Mouse (Mus musculus) cortical plate, adult 2 months (tissue): Measurements from ENCODE around the gene Exosc8. TPM values are rescaled to one million over a fixed set of nuclear protein-coding genes. Genes with fewer than 3 reads are reported as not detected.
"Not testable (repeated sequence)": the region's sequence is repeated elsewhere in the genome, so short reads cannot be mapped to it uniquely, and the experiment has no call there.

Source experiments
- H3K27ac ChIP-seq: fragments of 200-500 bp; 2 replicates; pipeline ENCODE4 v1.5.1; 2012; ENCODE audit warnings: low read length, control low read depth, inconsistent platforms; ENCODE audit not compliant: insufficient read depth
- H3K4me1 ChIP-seq: fragments of 200-500 bp; 2 replicates; pipeline ENCODE4 v1.6.1; 2011; ENCODE audit warnings: low read length; ENCODE audit not compliant: control insufficient read depth, insufficient read depth
- H3K4me3 ChIP-seq: fragments of 200-500 bp; 2 replicates; pipeline ENCODE4 v1.5.1; 2011; ENCODE audit warnings: mild to moderate bottlenecking, low read length, control low read depth; ENCODE audit not compliant: insufficient read depth
- CTCF ChIP-seq: fragments of 200-500 bp; IDR thresholded peaks from 2 replicates; pipeline ENCODE4 v1.5.1; 2011; ENCODE audit warnings: mild to moderate bottlenecking, control low read depth, low read length; ENCODE audit not compliant: insufficient read depth; ENCODE audit errors: extremely low read depth
- POLR2A ChIP-seq: fragments of 200-500 bp; IDR thresholded peaks from 2 replicates; pipeline ENCODE4 v1.6.1; 2011; ENCODE audit warnings: mild to moderate bottlenecking, low read length, control low read depth; ENCODE audit not compliant: insufficient read depth; ENCODE audit errors: extremely low read depth
- polyA plus RNA-seq: library from polyadenylated mRNA; depleted of rRNA; stranded (reverse); fragments of >200 nt; gene quantifications from 2 replicates; pipeline ENCODE4 v1.2.3, GENCODE M21; 2012

Gene Exosc8
- polyA plus RNA-seq, 1 experiment = 41.7 TPM

DNA sequence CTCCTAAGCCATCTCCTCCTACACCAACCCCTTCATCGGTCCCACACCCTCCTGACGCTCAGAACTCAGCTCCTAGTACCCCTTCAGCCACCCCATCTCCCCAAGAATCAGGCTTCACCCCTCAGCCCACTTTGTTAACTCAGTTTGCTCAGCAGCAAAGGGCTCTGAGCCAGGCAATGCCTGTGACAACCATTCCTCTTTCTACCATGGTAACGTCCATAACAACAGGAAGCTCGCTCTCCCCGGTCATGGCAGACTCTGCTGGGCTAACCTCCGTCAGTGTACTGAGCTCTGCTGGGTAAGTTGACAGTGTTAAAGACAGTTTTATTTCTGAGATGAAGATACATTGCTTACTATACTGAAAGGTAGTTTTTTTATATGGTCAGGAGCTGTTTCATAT, 17.8 kb downstream of the Exosc8 start:
- Histone ChIP-seq H3K27ac (no peak overlapping the region), H3K4me1 (no peaks in the 10 kb centered on the region; the same call in 1 of the 2 replicates), H3K4me3 (no peak overlapping the region)
- no peak for TF ChIP-seq CTCF
- TF ChIP-seq POLR2A = no peak

DNA sequence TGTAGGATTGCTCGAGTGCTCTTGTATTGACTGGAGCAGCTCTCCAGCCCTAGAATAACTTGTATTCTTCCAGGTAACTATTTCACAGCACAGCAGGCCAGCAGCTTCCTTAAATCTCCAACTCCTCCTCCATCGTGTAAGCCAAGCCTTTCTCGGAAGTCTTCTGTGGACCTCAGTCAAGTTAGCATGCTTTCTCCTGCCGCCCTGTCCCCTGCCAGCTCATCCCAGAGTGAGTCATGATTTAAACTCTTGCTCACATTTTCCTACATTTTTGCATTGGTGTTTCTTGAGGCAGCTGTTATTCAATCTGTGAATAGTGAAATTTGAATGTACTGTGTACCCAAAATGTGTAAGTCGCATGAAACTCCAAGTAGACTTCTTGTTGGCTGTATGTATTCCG, 19.7 kb downstream of the Exosc8 start:
- Histone ChIP-seq H3K4me3 (no peak overlapping the region), H3K27ac (no peak overlapping the region), H3K4me1 (no peaks in the 10 kb centered on the region)
- no peak for TF ChIP-seq POLR2A
- TF ChIP-seq CTCF = no peak

DNA sequence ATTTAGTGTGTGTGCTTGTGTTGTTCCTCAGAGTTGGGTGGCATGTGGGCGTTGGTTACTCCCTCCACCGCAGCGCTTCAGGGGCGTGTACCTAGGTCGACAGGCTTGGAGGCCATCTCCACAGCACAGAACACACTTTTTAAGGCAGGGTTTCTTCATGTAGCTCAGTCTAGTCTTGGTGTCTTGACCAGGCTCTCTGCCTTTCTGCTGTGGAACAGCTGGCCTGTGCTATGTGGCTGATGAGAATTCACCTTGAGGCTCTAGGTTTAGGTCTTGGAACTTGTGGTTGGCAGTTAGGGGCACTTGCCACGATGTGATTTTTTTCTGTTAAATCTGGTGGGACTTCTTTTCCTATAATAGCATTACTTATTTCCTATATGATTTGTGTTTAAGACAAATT, 20.9 kb downstream of the Exosc8 start, which contains the start of gene Gm21958:
Gene Gm21958 (minus strand): TSS at position 101 of the 400 bp plus-strand sequence.
- H3K4me1 ChIP-seq = no peaks in the 10 kb centered on the region
- no peak within 1 kb of the TSS for H3K27ac ChIP-seq
- H3K4me3 ChIP-seq = no peak within 1 kb of the TSS
- TF ChIP-seq POLR2A = no peak
- TF ChIP-seq CTCF = no peak

DNA sequence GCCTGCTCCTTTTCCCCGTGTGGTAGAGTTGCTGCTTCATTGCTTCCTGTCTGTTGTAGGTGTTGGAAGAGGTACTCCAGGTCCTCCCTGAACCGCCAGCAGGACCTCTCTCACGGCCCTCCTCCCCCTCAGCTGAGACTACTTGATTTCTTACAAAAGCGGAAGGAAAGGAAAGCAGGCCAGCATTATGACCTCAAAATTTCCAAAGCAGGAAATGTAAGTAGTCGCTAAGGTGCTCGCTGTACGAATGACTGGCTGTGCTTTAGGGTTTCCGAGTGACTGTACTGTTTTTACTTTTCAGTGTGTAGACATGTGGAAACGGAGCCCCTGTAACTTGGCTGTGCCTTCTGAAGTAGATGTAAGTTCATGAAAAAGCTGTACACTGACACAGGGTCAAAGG, 26.2 kb downstream of the Exosc8 start:
- H3K4me1 ChIP-seq = no peaks in the 10 kb centered on the region
- TF ChIP-seq POLR2A (no peak), CTCF (no peak)
- H3K27ac ChIP-seq = no peak overlapping the region
- H3K4me3 ChIP-seq = no peak overlapping the region

DNA sequence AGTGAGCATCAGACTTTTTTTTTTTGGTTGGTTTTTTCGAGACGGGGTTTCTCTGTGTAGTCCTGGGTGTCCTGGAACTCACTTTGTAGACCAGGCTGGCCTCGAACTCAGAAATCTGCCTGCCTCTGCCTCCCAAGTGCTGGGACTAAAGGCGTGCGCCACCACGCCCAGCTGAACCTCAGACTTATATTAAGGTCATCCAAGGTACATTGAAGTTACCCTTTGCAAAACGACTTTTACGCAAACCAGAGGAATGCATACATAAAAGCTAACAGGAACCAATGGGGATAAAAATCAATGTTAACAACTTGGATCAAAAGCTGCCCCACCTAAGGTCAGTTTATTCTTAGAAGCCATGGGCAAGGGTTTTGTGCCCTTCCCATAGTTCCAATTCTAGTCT, 31.1 kb downstream of the Exosc8 start:
- H3K4me3 ChIP-seq, H3K4me1 ChIP-seq, H3K27ac ChIP-seq: not testable (repeated sequence)

DNA sequence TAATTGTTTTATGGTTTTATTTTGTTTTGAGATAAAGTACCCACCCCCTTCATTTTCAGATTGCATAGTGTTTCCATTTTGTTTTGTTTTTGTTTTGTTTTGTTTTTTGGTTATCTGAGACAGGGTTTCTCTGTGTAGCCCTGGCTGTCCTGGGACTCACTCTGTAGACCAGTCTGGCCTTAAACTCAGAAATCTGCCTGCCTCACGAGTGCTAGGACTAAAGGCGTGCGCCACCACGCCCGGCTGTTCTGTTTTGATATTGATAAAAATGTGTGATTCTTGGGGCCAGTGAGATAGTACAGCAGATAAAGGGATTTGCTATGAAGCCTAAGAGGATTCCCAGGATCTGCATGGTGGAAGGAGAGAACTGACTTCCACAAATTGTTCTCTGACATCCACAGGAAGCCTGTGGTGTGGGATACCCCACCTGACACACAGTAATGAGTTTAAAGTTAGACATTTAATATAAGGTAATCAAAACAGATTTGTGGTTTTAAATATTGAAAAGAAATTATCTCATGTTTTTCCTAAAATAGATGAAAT, 35.4 kb downstream of the Exosc8 start:
- TF ChIP-seq CTCF (no peak), POLR2A (no peak)
- Histone ChIP-seq H3K4me3 (no peak overlapping the region), H3K4me1 (no peaks in the 10 kb centered on the region), H3K27ac (no peak overlapping the region)

DNA sequence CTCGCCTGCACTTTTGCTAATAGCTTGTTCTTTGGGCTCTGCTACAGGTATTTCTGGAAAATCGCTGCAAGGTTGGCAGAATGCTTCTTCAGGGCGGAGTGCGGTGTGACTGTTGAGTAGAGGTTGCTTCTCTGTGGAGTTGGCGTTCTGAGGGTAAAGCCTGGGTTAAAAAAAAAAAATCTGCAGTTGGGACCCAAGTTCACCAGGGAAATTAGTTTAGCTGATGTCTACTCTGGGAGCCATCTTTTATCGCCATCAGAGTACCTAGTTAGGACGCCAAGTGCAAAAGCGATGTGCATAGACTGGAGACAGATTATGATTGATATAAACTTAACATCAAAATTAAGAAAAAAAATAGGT, 42.2 kb downstream of the Exosc8 start:
- TF ChIP-seq POLR2A = no peak
- Histone ChIP-seq H3K27ac (0 out of 2 replicates have a peak overlapping the region, but pooled peaks have one; percentile 66), H3K4me1 (no peaks in the 10 kb centered on the region; the same call in 1 of the 2 replicates), H3K4me3 (peak overlapping the region; percentile 84)

DNA sequence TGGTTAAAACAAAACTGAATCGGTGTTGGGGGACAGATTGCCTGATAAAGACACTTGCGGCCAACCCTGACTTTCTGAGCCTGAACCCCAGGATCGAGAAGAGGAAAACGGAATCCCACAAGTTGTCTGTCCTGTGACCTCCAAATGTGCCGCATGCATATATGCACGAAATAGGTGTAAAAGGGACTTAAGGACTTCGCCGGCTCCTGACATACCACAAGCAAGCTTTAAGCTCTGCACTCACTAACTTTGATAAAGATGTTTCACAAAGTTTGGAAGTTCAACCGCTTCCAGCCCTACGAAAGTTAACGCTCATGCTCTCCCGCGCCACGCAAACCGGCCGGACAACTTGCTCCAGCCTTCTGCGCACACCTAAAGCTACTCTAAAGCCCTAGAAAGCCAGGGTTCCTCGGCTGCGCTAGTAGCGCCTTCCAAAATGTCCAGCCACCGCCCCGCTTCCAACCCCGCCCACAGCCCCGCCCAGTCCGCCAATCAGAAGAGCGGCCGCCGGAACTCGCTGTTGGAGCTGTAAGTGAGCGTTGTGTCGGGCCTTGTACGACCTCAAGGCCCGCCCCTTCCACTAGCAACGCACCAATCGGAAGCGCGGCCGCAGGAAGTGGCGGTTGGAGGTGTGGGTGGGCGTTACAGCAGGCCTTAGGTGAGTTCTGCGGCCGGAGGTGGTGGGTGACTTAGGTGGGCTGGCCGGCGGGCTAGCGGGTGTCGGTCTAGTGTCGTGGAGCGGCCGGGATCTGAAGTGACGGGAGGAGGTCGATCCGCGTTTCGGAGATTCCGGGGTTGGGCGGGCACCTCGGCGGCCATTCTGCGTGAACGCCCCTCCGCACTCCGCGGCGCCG, 42.8 kb downstream of the Exosc8 start, which contains the start of gene Supt20:
Gene Supt20 (plus strand): TSS at position 606 of the 854 bp plus-strand sequence.
- Histone ChIP-seq H3K4me1 (no peaks in the 10 kb centered on the region; the same call in 1 of the 2 replicates), H3K27ac (0 out of 2 replicates have a peak within 1 kb of the TSS, but pooled peaks have one; percentile 66), H3K4me3 (peak within 1 kb of the TSS; percentile 84)
- TF ChIP-seq CTCF (no peak), POLR2A (peak; percentile 62)

DNA sequence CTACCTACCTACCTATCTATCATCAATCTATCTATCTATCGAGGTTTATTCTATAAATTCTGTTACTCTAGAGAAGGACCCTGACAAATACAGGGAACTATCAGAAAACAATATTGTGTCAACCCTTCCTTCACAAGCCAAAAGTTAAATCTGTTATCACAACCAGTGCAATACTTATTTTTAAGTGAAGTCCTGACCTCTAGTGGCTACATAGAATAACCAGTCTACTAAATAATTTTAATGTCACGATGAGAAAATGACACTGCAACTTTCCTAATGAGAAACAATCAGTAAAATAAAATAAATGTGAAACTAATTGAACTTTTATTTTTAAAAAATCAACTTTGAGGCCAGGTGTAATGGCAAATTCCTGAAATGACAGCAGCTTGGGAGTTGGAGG, 46.1 kb downstream of the Exosc8 start:
- no peak overlapping the region for H3K4me3 ChIP-seq
- H3K27ac ChIP-seq = no peak overlapping the region
- no peaks in the 10 kb centered on the region; the same call in 1 of the 2 replicates for H3K4me1 ChIP-seq
- TF ChIP-seq CTCF (no peak), POLR2A (no peak)

DNA sequence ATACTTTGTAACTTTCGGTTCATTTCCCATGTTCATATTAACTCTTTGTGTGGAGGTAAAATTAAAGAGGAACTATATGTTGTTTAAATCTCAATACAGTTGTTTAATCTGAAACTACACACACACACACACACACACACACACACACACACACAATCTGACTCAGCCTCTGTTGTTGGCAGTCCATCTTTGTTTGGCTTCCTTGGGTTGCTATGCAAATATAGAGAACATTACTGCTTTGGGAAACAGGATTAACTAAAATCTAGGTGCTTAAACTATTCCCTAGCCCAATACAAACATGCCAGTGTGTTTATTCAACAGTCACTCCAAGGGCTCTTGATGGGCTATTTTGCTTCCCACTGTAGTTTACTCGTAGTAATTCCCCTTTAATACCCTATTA, 47.9 kb downstream of the Exosc8 start:
- Histone ChIP-seq H3K27ac (no peak overlapping the region), H3K4me1 (no peaks in the 10 kb centered on the region; the same call in 1 of the 2 replicates), H3K4me3 (no peak overlapping the region)
- TF ChIP-seq CTCF (no peak), POLR2A (no peak)
